Mouse (Mus musculus): ENCODE measurements at regions not wholly inside any gene's neighbourhood (a gene's known extent, or its start where the extent isn't known, plus 50 kb on each side); places are given as distances from the start of the nearest gene placed in this dataset.

- no peak for ATAC-seq (ENCODE audit: low FRiP score)
- H3K27ac ChIP-seq (ENCODE audit: low read depth, low read length) = no peak overlapping the region
- H3K4me1 ChIP-seq (ENCODE audit: control insufficient read depth, insufficient read depth, low read length) = no peaks in the 10 kb centered on the region
- no peaks in the 10 kb centered on the region for H3K27me3 ChIP-seq (ENCODE audit: control insufficient read depth, insufficient read depth, low read length)
- no peak overlapping the region for H3K4me3 ChIP-seq (ENCODE audit: low read depth, low read length)
- WGBS = 63% methylated on average over 6 of the region's 6 CpGs
- H3K9me3 ChIP-seq (ENCODE audit: control insufficient read depth, low read length) = no peaks in the 10 kb centered on the region
- H3K36me3 ChIP-seq (ENCODE audit: control insufficient read depth, insufficient read depth, low read length) = no peaks in the 10 kb centered on the region
- no peak overlapping the region for H3K9ac ChIP-seq (ENCODE audit: low read length)
- no peak overlapping the region for H3K4me2 ChIP-seq
- DNase-seq (ENCODE audit: low spot score, missing footprints) = no peak
These were observed 1517.8 kb upstream of the Pcdh20 start for GRCm38 (mm10) chr14:89988983-89989382.

- Histone ChIP-seq H3K4me1 (ENCODE audit: control insufficient read depth, insufficient read depth, low read length) (no peaks in the 10 kb centered on the region), H3K27me3 (ENCODE audit: control insufficient read depth, insufficient read depth, low read length) (no peaks in the 10 kb centered on the region), H3K4me3 (ENCODE audit: low read depth, low read length) (no peak overlapping the region), H3K9ac (ENCODE audit: low read length) (no peak overlapping the region), H3K4me2 (no peak overlapping the region), H3K27ac (ENCODE audit: low read depth, low read length) (no peak overlapping the region), H3K9me3 (ENCODE audit: control insufficient read depth, low read length) (no peaks in the 10 kb centered on the region), H3K36me3 (ENCODE audit: control insufficient read depth, insufficient read depth, low read length) (no peaks in the 10 kb centered on the region)
- peak; percentile 2 for DNase-seq (ENCODE audit: low spot score, missing footprints)
- peak; percentile 60 for ATAC-seq (ENCODE audit: low FRiP score)
- 66% methylated on average over 1 of the region's 1 CpGs for WGBS
These were observed 1514.9 kb upstream of the Pcdh20 start for GRCm38 (mm10) chr14:89986072-89986471.

GRCm38 (mm10) chr14:89985630-89986029, 1514.4 kb upstream of the Pcdh20 start:
- ATAC-seq (ENCODE audit: low FRiP score) (peak; percentile 60), DNase-seq (ENCODE audit: low spot score, missing footprints) (peak; percentile 77)
- no peak overlapping the region for H3K9ac ChIP-seq (ENCODE audit: low read length)
- H3K27ac ChIP-seq (ENCODE audit: low read depth, low read length) = no peak overlapping the region
- no peaks in the 10 kb centered on the region for H3K36me3 ChIP-seq (ENCODE audit: control insufficient read depth, insufficient read depth, low read length)
- no peak overlapping the region for H3K4me2 ChIP-seq
- 58% methylated on average over 1 of the region's 1 CpGs for WGBS
- H3K4me3 ChIP-seq (ENCODE audit: low read depth, low read length) = no peak overlapping the region
- H3K4me1 ChIP-seq (ENCODE audit: control insufficient read depth, insufficient read depth, low read length) = no peaks in the 10 kb centered on the region
- no peaks in the 10 kb centered on the region for H3K27me3 ChIP-seq (ENCODE audit: control insufficient read depth, insufficient read depth, low read length)
- H3K9me3 ChIP-seq (ENCODE audit: control insufficient read depth, low read length) = no peaks in the 10 kb centered on the region

Data from midbrain, embryonic 11.5 days (tissue).